Mouse (Mus musculus) cerebellum, adult 9-10 months (tissue): ENCODE data around the gene Eif4g1.

Experiments used
- DNase-seq: peaks from one replicate; pipeline ENCODE4 v3.0.0; 2022

Eif4g1 gene

GRCm38 (mm10) chr16:20672965-20673705 lies 5.0 kb downstream of the Eif4g1 start:
- DNase-seq, result peak; percentile 61

GRCm38 (mm10) chr16:20673706-20674303 lies 5.7 kb downstream of the Eif4g1 start:
- DNase-seq, result peak; percentile 57

- no peak for DNase-seq
Observed at GRCm38 (mm10) chr16:20675213-20675612, 7.1 kb downstream of the Eif4g1 start.

- DNase-seq, result no peak
Observed at GRCm38 (mm10) chr16:20676702-20677101, 8.6 kb downstream of the Eif4g1 start.

GRCm38 (mm10) chr16:20677380-20677779 lies 9.3 kb downstream of the Eif4g1 start:
- DNase-seq, result no peak

GRCm38 (mm10) chr16:20677974-20678675 lies 10.0 kb downstream of the Eif4g1 start:
- peak; percentile 77 for DNase-seq

- no peak for DNase-seq
Observed at GRCm38 (mm10) chr16:20690774-20691173, 22.7 kb downstream of the Eif4g1 start.

- DNase-seq, result no peak
Observed at GRCm38 (mm10) chr16:20691617-20692016, 23.5 kb downstream of the Eif4g1 start.

- peak; percentile 64 for DNase-seq
Observed at GRCm38 (mm10) chr16:20692241-20692965, 24.3 kb downstream of the Eif4g1 start.

- peak; percentile 95 for DNase-seq
Observed at GRCm38 (mm10) chr16:20693111-20693701, 25.1 kb downstream of the Eif4g1 start, which contains the start of gene Fam131a. Gene Fam131a (plus strand): TSS chr16:20693241.

- peak; percentile 79 for DNase-seq
Observed at GRCm38 (mm10) chr16:20694781-20695180, 26.7 kb downstream of the Eif4g1 start.

- peak; percentile 91 for DNase-seq
Observed at GRCm38 (mm10) chr16:20695622-20696323, 27.7 kb downstream of the Eif4g1 start.

- peak; percentile 32 for DNase-seq
Observed at GRCm38 (mm10) chr16:20699266-20699665, 31.2 kb downstream of the Eif4g1 start.

- peak; percentile 75 for DNase-seq
Observed at GRCm38 (mm10) chr16:20700036-20700435, 31.9 kb downstream of the Eif4g1 start.

GRCm38 (mm10) chr16:20701316-20701715 lies 33.2 kb downstream of the Eif4g1 start:
- no peak for DNase-seq

GRCm38 (mm10) chr16:20701729-20702521 lies 33.8 kb downstream of the Eif4g1 start:
- peak; percentile 38 for DNase-seq

GRCm38 (mm10) chr16:20702522-20702893 lies 34.4 kb downstream of the Eif4g1 start:
- peak; percentile 79 for DNase-seq

- DNase-seq, result peak; percentile 42
Observed at GRCm38 (mm10) chr16:20703071-20703470, 35.0 kb downstream of the Eif4g1 start.

GRCm38 (mm10) chr16:20703699-20704400 lies 35.7 kb downstream of the Eif4g1 start:
- DNase-seq, result no peak

GRCm38 (mm10) chr16:20705786-20706185 lies 37.7 kb downstream of the Eif4g1 start:
- DNase-seq, result peak; percentile 60
